Mouse (Mus musculus) stomach, postnatal 0 days (tissue): Measurements from ENCODE around the gene Kcnh8. TPM values are rescaled to one million over a fixed set of nuclear protein-coding genes. Genes with fewer than 3 reads are reported as not detected.

Source experiments
- ATAC-seq: fragments of 200-750 bp; cut with Nextera tagmentation; 2 replicates; pipeline ENCODE4 v1.8.0; 2017; ENCODE audit not compliant: low FRiP score, low TSS enrichment
- DNase-seq: peaks from one replicate; pipeline ENCODE4 v3.0.0-alpha.2; 2016; ENCODE audit warnings: low spot score
- H3K27ac ChIP-seq: fragments of 300-500 bp; sonication (generic); replicated peaks from 2 replicates; pipeline ENCODE4 v1.5.1; 2014; ENCODE audit warnings: mild to moderate bottlenecking, control low read depth
- H3K27me3 ChIP-seq: fragments of 300-500 bp; sonication (generic); 2 replicates; pipeline ENCODE4 v1.6.1; 2014; ENCODE audit warnings: low read length; ENCODE audit not compliant: control insufficient read depth, insufficient read depth
- H3K36me3 ChIP-seq: fragments of 300-500 bp; sonication (generic); 2 replicates; pipeline ENCODE4 v1.6.1; 2014; ENCODE audit warnings: low read length, mixed read lengths; ENCODE audit not compliant: control insufficient read depth, insufficient read depth
- H3K4me1 ChIP-seq: fragments of 300-500 bp; sonication (generic); replicated peaks from 2 replicates; pipeline ENCODE4 v1.6.1; 2014; ENCODE audit warnings: antibody characterized with exemption; ENCODE audit not compliant: control insufficient read depth, insufficient read depth
- H3K4me2 ChIP-seq: fragments of 300-500 bp; sonication (generic); replicated peaks from 2 replicates; pipeline ENCODE4 v1.6.1; 2014; ENCODE audit warnings: low read depth, mild to moderate bottlenecking, control low read depth, moderate library complexity
- H3K4me3 ChIP-seq: fragments of 300-500 bp; sonication (generic); 2 replicates; pipeline ENCODE4 v1.5.1; 2014; ENCODE audit warnings: low read depth, low read length, control low read depth
- H3K9ac ChIP-seq: fragments of 300-500 bp; sonication (generic); 2 replicates; pipeline ENCODE4 v1.6.1; 2014; ENCODE audit warnings: mild to moderate bottlenecking, low read length, control low read depth, mixed read lengths
- H3K9me3 ChIP-seq: fragments of 300-500 bp; sonication (generic); 2 replicates; pipeline ENCODE4 v1.6.1; 2016; ENCODE audit warnings: low read length; ENCODE audit not compliant: control insufficient read depth
- CTCF ChIP-seq: IDR thresholded peaks from 2 replicates; pipeline ENCODE4 v1.5.1; 2016; ENCODE audit warnings: antibody characterized with exemption, low read depth, mild to moderate bottlenecking, moderate library complexity
- EP300 ChIP-seq: optimal IDR thresholded peaks from 2 replicates; pipeline ENCODE3; 2016; ENCODE audit warnings: antibody characterized with exemption
- WGBS: fragments of 180-500 bp; shearing (Covaris S2); extraction: QIAGEN DNeasy Blood & Tissue Kit; methylation state at CpG from one replicate; pipeline ENCODE4 v1.1.7; 2014; 5-methylcytosine and 5-hydroxymethylcytosine counted together
- polyA plus RNA-seq: library from polyadenylated mRNA; unstranded; fragments of >200 nt; fragmentation: Nextera tagmentation; extraction: Ambion mirVana; gene quantifications from 2 replicates; pipeline ENCODE4 v1.2.1, GENCODE M21; 2015

The Kcnh8 gene
- polyA plus RNA-seq, 1 experiment from 2014 or later = 0.18 TPM

GRCm38 (mm10) chr17:52873195-52873594, 270.7 kb downstream of the Kcnh8 start:
- Histone ChIP-seq H3K4me1 (no peaks in the 10 kb centered on the region), H3K9ac (no peak overlapping the region), H3K27ac (no peak overlapping the region), H3K4me3 (no peak overlapping the region), H3K4me2 (no peak overlapping the region), H3K27me3 (no peaks in the 10 kb centered on the region), H3K9me3 (no peaks in the 10 kb centered on the region), H3K36me3 (no peaks in the 10 kb centered on the region)
- DNase-seq (no peak), ATAC-seq (no peak)
- WGBS = 82% methylated on average over 3 of the region's 3 CpGs
- TF ChIP-seq EP300 = no peak
- no peak for TF ChIP-seq CTCF

- no peak overlapping the region for H3K4me3 ChIP-seq
- no peaks in the 10 kb centered on the region for H3K27me3 ChIP-seq
- H3K9ac ChIP-seq = no peak overlapping the region
- no peaks in the 10 kb centered on the region for H3K9me3 ChIP-seq
- H3K4me2 ChIP-seq = no peak overlapping the region
- ATAC-seq (no peak), DNase-seq (no peak)
- no peak overlapping the region for H3K27ac ChIP-seq
- TF ChIP-seq CTCF = no peak
- no peak for TF ChIP-seq EP300
- 30% methylated on average over 1 of the region's 1 CpGs for WGBS
- no peaks in the 10 kb centered on the region for H3K36me3 ChIP-seq
- H3K4me1 ChIP-seq = no peaks in the 10 kb centered on the region
These were observed 276.5 kb downstream of the Kcnh8 start for GRCm38 (mm10) chr17:52878964-52879363.

- TF ChIP-seq EP300 (no peak), CTCF (no peak)
- 83% methylated on average over 2 of the region's 2 CpGs for WGBS
- ATAC-seq = no peak
These were observed 277.5 kb downstream of the Kcnh8 start for GRCm38 (mm10) chr17:52880051-52880450.

GRCm38 (mm10) chr17:52885210-52885609, 282.7 kb downstream of the Kcnh8 start:
- no peak for TF ChIP-seq CTCF
- no peak for TF ChIP-seq EP300
- Histone ChIP-seq H3K9ac (no peak overlapping the region), H3K4me3 (no peak overlapping the region), H3K27me3 (no peaks in the 10 kb centered on the region), H3K36me3 (no peaks in the 10 kb centered on the region), H3K9me3 (no peaks in the 10 kb centered on the region), H3K27ac (no peak overlapping the region), H3K4me2 (no peak overlapping the region), H3K4me1 (no peaks in the 10 kb centered on the region)
- no peak for DNase-seq
- ATAC-seq = no peak
- WGBS = 31% methylated on average over 1 of the region's 1 CpGs

More at GRCm38 (mm10) chr17:52880051-52880450, 277.5 kb downstream of the Kcnh8 start:
- no peak overlapping the region for H3K4me2 ChIP-seq
- H3K27ac ChIP-seq = no peak overlapping the region
- no peak for DNase-seq
- no peak overlapping the region for H3K4me3 ChIP-seq
- no peaks in the 10 kb centered on the region for H3K36me3 ChIP-seq
- no peaks in the 10 kb centered on the region for H3K4me1 ChIP-seq
- no peak overlapping the region for H3K9ac ChIP-seq
- H3K9me3 ChIP-seq = no peaks in the 10 kb centered on the region
- no peaks in the 10 kb centered on the region for H3K27me3 ChIP-seq

GRCm38 (mm10) chr17:52920519-52921106, 318.1 kb downstream of the Kcnh8 start:
- H3K9me3 ChIP-seq = no peaks in the 10 kb centered on the region
- TF ChIP-seq CTCF (no peak), EP300 (no peak)
- H3K27me3 ChIP-seq = no peaks in the 10 kb centered on the region
- no peak overlapping the region for H3K4me3 ChIP-seq
- no peak for DNase-seq
- no peak overlapping the region for H3K4me2 ChIP-seq
- no peak overlapping the region for H3K9ac ChIP-seq
- no peaks in the 10 kb centered on the region for H3K4me1 ChIP-seq
- ATAC-seq = no peak
- no peaks in the 10 kb centered on the region for H3K36me3 ChIP-seq
- no peak overlapping the region for H3K27ac ChIP-seq
- WGBS = 59% methylated on average over 3 of the region's 3 CpGs

GRCm38 (mm10) chr17:52943966-52944365, 341.5 kb downstream of the Kcnh8 start:
- Histone ChIP-seq H3K9ac (no peak overlapping the region), H3K4me2 (no peak overlapping the region), H3K4me3 (no peak overlapping the region), H3K9me3 (no peaks in the 10 kb centered on the region), H3K27me3 (no peaks in the 10 kb centered on the region), H3K27ac (no peak overlapping the region), H3K36me3 (no peaks in the 10 kb centered on the region), H3K4me1 (no peaks in the 10 kb centered on the region)
- DNase-seq (no peak), ATAC-seq (no peak)
- TF ChIP-seq CTCF (no peak), EP300 (no peak)
